Mouse (Mus musculus): ENCODE measurements around the gene Ube2d3. TPM values are rescaled to one million over a fixed set of nuclear protein-coding genes. Genes with fewer than 3 reads are reported as not detected.
"Not testable (repeated sequence)": the region's sequence is repeated elsewhere in the genome, so short reads cannot be mapped to it uniquely, and the experiment has no call there.

Gene Ube2d3
- polyA plus RNA-seq, 1 experiment from 2014 or later = 507 TPM

- Histone ChIP-seq H3K4me3 (no peak overlapping the region), H3K36me3 (no peaks in the 10 kb centered on the region), H3K9ac (no peak overlapping the region), H3K9me3 (no peaks in the 10 kb centered on the region), H3K27ac (no peak overlapping the region), H3K27me3 (peaks cover 7% of the 10 kb centered on the region), H3K4me1 (0 out of 2 replicates have a peak, but pooled peaks cover 2% of the 10 kb centered on the region), H3K4me2 (replicated peaks) (no peak overlapping the region)
- no peak for ATAC-seq (ENCODE audit: low FRiP score, low read depth)
- 86% methylated on average over 6 of the region's 6 CpGs for WGBS
These were observed 42.8 kb downstream of the Ube2d3 start for GRCm38 (mm10) chr3:135480767-135481166.

- Histone ChIP-seq H3K9me3 (no peaks in the 10 kb centered on the region), H3K4me1 (0 out of 2 replicates have a peak, but pooled peaks cover 5% of the 10 kb centered on the region), H3K27me3 (peaks cover 10% of the 10 kb centered on the region), H3K4me3 (no peak overlapping the region), H3K4me2 (replicated peaks) (no peak overlapping the region), H3K36me3 (no peaks in the 10 kb centered on the region), H3K27ac (no peak overlapping the region), H3K9ac (no peak overlapping the region)
- no peak for ATAC-seq (ENCODE audit: low FRiP score, low read depth)
- 80% methylated on average over 3 of the region's 3 CpGs for WGBS
These were observed 43.7 kb downstream of the Ube2d3 start for GRCm38 (mm10) chr3:135481608-135482007.

- ATAC-seq (ENCODE audit: low FRiP score, low read depth); H3K9me3 ChIP-seq; H3K27ac ChIP-seq; H3K36me3 ChIP-seq; H3K9ac ChIP-seq; H3K27me3 ChIP-seq; H3K4me1 ChIP-seq: not testable (repeated sequence)
- WGBS = 89% methylated on average over 15 of the region's 15 CpGs
- Histone ChIP-seq H3K4me3 (peak overlapping the region; percentile 63), H3K4me2 (replicated peaks) (peak overlapping the region; percentile 84)
These were observed 46.7 kb downstream of the Ube2d3 start for GRCm38 (mm10) chr3:135484650-135485049.

- peak; percentile 89 for ATAC-seq (ENCODE audit: low FRiP score, low read depth)
- no peaks in the 10 kb centered on the region for H3K36me3 ChIP-seq
- H3K9ac ChIP-seq = peak within 1 kb of the TSS; percentile 67
- H3K9me3 ChIP-seq = no peaks in the 10 kb centered on the region
- 3% methylated on average over 48 of the region's 48 CpGs for WGBS
- H3K4me2 ChIP-seq (replicated peaks) = peak within 1 kb of the TSS; percentile 84
- H3K4me1 ChIP-seq = 0 out of 2 replicates have a peak, but pooled peaks cover 5% of the 10 kb centered on the region
- peak within 1 kb of the TSS; percentile 63 for H3K4me3 ChIP-seq
- H3K27me3 ChIP-seq = peaks cover 10% of the 10 kb centered on the region
- H3K27ac ChIP-seq = no peak within 1 kb of the TSS
These were observed 47.4 kb downstream of the Ube2d3 start, which contains the start of gene Manba for GRCm38 (mm10) chr3:135485128-135485899. Gene Manba (plus strand): TSS chr3:135485611.

GRCm38 (mm10) chr3:135485900-135486241 lies 47.9 kb downstream of the Ube2d3 start:
- Histone ChIP-seq H3K4me1 (0 out of 2 replicates have a peak, but pooled peaks cover 5% of the 10 kb centered on the region), H3K27ac (no peak overlapping the region), H3K4me3 (peak overlapping the region; percentile 63), H3K36me3 (no peaks in the 10 kb centered on the region), H3K9ac (peak overlapping the region; percentile 67), H3K9me3 (no peaks in the 10 kb centered on the region), H3K4me2 (replicated peaks) (peak overlapping the region; percentile 84), H3K27me3 (peaks cover 10% of the 10 kb centered on the region)
- no peak for ATAC-seq (ENCODE audit: low FRiP score, low read depth)
- WGBS = 13% methylated on average over 9 of the region's 9 CpGs

GRCm38 (mm10) chr3:135486351-135486750 lies 48.4 kb downstream of the Ube2d3 start:
- no peak for ATAC-seq (ENCODE audit: low FRiP score, low read depth)
- H3K36me3 ChIP-seq = no peaks in the 10 kb centered on the region
- no peaks in the 10 kb centered on the region for H3K9me3 ChIP-seq
- peak overlapping the region; percentile 63; the same call in 1 of the 2 replicates for H3K4me3 ChIP-seq
- no peak overlapping the region for H3K27ac ChIP-seq
- H3K9ac ChIP-seq = no peak overlapping the region
- peak overlapping the region; percentile 84 for H3K4me2 ChIP-seq (replicated peaks)
- H3K4me1 ChIP-seq = 0 out of 2 replicates have a peak, but pooled peaks cover 5% of the 10 kb centered on the region
- WGBS = 73% methylated on average over 5 of the region's 5 CpGs
- peaks cover 10% of the 10 kb centered on the region for H3K27me3 ChIP-seq

- Histone ChIP-seq H3K4me2 (replicated peaks) (no peak overlapping the region), H3K9ac (no peak overlapping the region), H3K4me1 (0 out of 2 replicates have a peak, but pooled peaks cover 5% of the 10 kb centered on the region), H3K36me3 (no peaks in the 10 kb centered on the region), H3K27me3 (peaks cover 10% of the 10 kb centered on the region), H3K9me3 (no peaks in the 10 kb centered on the region), H3K4me3 (no peak overlapping the region), H3K27ac (no peak overlapping the region)
- 90% methylated on average over 4 of the region's 4 CpGs for WGBS
- ATAC-seq (ENCODE audit: low FRiP score, low read depth) = no peak
These were observed 49.9 kb downstream of the Ube2d3 start for GRCm38 (mm10) chr3:135487803-135488202.

GRCm38 (mm10) chr3:135489865-135490520 lies 52.0 kb downstream of the Ube2d3 start:
- peaks cover 9% of the 10 kb centered on the region for H3K27me3 ChIP-seq
- no peak overlapping the region for H3K27ac ChIP-seq
- 87% methylated on average over 5 of the region's 5 CpGs for WGBS
- H3K36me3 ChIP-seq = no peaks in the 10 kb centered on the region
- H3K9ac ChIP-seq = no peak overlapping the region
- no peaks in the 10 kb centered on the region for H3K9me3 ChIP-seq
- H3K4me2 ChIP-seq (replicated peaks) = no peak overlapping the region
- 0 out of 2 replicates have a peak, but pooled peaks cover 5% of the 10 kb centered on the region for H3K4me1 ChIP-seq
- no peak overlapping the region for H3K4me3 ChIP-seq
- no peak for ATAC-seq (ENCODE audit: low FRiP score, low read depth)

- Histone ChIP-seq H3K4me1 (no peaks in the 10 kb centered on the region), H3K9me3 (no peaks in the 10 kb centered on the region), H3K36me3 (no peaks in the 10 kb centered on the region), H3K27ac (no peak overlapping the region), H3K9ac (no peak overlapping the region), H3K27me3 (no peaks in the 10 kb centered on the region), H3K4me3 (no peak overlapping the region), H3K4me2 (replicated peaks) (no peak overlapping the region)
- no peak for ATAC-seq (ENCODE audit: low FRiP score, low read depth)
- 81% methylated on average over 6 of the region's 6 CpGs for WGBS
These were observed 53.2 kb downstream of the Ube2d3 start for GRCm38 (mm10) chr3:135491102-135491501.

GRCm38 (mm10) chr3:135493320-135493719 lies 55.4 kb downstream of the Ube2d3 start:
- ATAC-seq (ENCODE audit: low FRiP score, low read depth); H3K36me3 ChIP-seq; H3K4me2 ChIP-seq (replicated peaks); H3K9me3 ChIP-seq; H3K9ac ChIP-seq; H3K27me3 ChIP-seq; H3K27ac ChIP-seq; H3K4me1 ChIP-seq; H3K4me3 ChIP-seq: not testable (repeated sequence)
- 80% methylated on average over 7 of the region's 7 CpGs for WGBS

GRCm38 (mm10) chr3:135497956-135498355 lies 60.0 kb downstream of the Ube2d3 start:
- H3K4me2 ChIP-seq (replicated peaks); ATAC-seq (ENCODE audit: low FRiP score, low read depth); H3K4me1 ChIP-seq; H3K9me3 ChIP-seq; H3K27me3 ChIP-seq; H3K36me3 ChIP-seq; H3K9ac ChIP-seq; H3K27ac ChIP-seq; H3K4me3 ChIP-seq: not testable (repeated sequence)
- 91% methylated on average over 4 of the region's 4 CpGs for WGBS

GRCm38 (mm10) chr3:135498891-135499290 lies 60.9 kb downstream of the Ube2d3 start:
- Histone ChIP-seq H3K4me3 (no peak overlapping the region), H3K36me3 (no peaks in the 10 kb centered on the region), H3K4me1 (no peaks in the 10 kb centered on the region), H3K9ac (no peak overlapping the region), H3K27ac (no peak overlapping the region), H3K4me2 (replicated peaks) (no peak overlapping the region), H3K27me3 (no peaks in the 10 kb centered on the region), H3K9me3 (no peaks in the 10 kb centered on the region)
- no peak for ATAC-seq (ENCODE audit: low FRiP score, low read depth)
- 86% methylated on average over 5 of the region's 5 CpGs for WGBS

Data from limb, embryonic 13.5 days (tissue).